Mouse (Mus musculus): ENCODE measurements around the gene Acad10. TPM values are rescaled to one million over a fixed set of nuclear protein-coding genes. Genes with fewer than 3 reads are reported as not detected.
"Not testable (repeated sequence)": the region's sequence is repeated elsewhere in the genome, so short reads cannot be mapped to it uniquely, and the experiment has no call there.

The Acad10 gene
- polyA plus RNA-seq (2015; fragmentation: Nextera tagmentation; extraction: Ambion mirVana), result 1.5 and 1.6 TPM in 2 replicates

GRCm38 (mm10) chr5:121660059-121660896, at the start of gene Acad10, which contains the start of gene Brap:
Gene Acad10, minus strand, starts transcription at chr5:121660514.
Gene Brap, plus strand, starts transcription at chr5:121660563.
- Histone ChIP-seq H3K27ac (replicated peaks) (peak within 1 kb of the TSS; percentile 61), H3K36me3 (peaks cover 16% of the 10 kb centered on the region), H3K4me1 (replicated peaks) (peaks cover 23% of the 10 kb centered on the region), H3K9ac (peak within 1 kb of the TSS; percentile 96), H3K9me3 (no peaks in the 10 kb centered on the region), H3K4me2 (peak within 1 kb of the TSS; percentile 69), H3K4me3 (peak within 1 kb of the TSS; percentile 98), H3K27me3 (no peaks in the 10 kb centered on the region)
- 2% methylated on average over 69 of the region's 85 CpGs for WGBS
- peak; percentile 92 for ATAC-seq (ENCODE audit: low FRiP score, low read depth)

GRCm38 (mm10) chr5:121704512-121705248, 44.4 kb upstream of the Acad10 start:
- H3K9ac ChIP-seq, result no peak overlapping the region
- 6% methylated on average over 16 of the region's 20 CpGs for WGBS

GRCm38 (mm10) chr5:121703341-121703740, 43.0 kb upstream of the Acad10 start:
- Histone ChIP-seq H3K27me3 (no peaks in the 10 kb centered on the region), H3K27ac (replicated peaks) (no peak overlapping the region), H3K4me3 (no peak overlapping the region), H3K9ac (no peak overlapping the region), H3K9me3 (no peaks in the 10 kb centered on the region), H3K4me2 (no peak overlapping the region), H3K4me1 (replicated peaks) (peaks cover 7% of the 10 kb centered on the region), H3K36me3 (no peaks in the 10 kb centered on the region)
- ATAC-seq (ENCODE audit: low FRiP score, low read depth), result no peak
- WGBS, result 63% methylated on average over 1 of the region's 1 CpGs

More at GRCm38 (mm10) chr5:121704512-121705248, 44.4 kb upstream of the Acad10 start:
- Histone ChIP-seq H3K27me3 (no peaks in the 10 kb centered on the region), H3K36me3 (no peaks in the 10 kb centered on the region), H3K27ac (replicated peaks) (no peak overlapping the region), H3K9me3 (no peaks in the 10 kb centered on the region), H3K4me2 (peak overlapping the region; percentile 54), H3K4me1 (replicated peaks) (peaks cover 7% of the 10 kb centered on the region), H3K4me3 (peak overlapping the region; percentile 19)
- ATAC-seq (ENCODE audit: low FRiP score, low read depth), result no peak

GRCm38 (mm10) chr5:121701111-121701769, 40.9 kb upstream of the Acad10 start:
- 66% methylated on average over 8 of the region's 8 CpGs for WGBS
- Histone ChIP-seq H3K9ac (no peak overlapping the region), H3K36me3 (no peaks in the 10 kb centered on the region), H3K9me3 (no peaks in the 10 kb centered on the region), H3K27ac (replicated peaks) (no peak overlapping the region), H3K4me1 (replicated peaks) (peaks cover 7% of the 10 kb centered on the region), H3K4me2 (no peak overlapping the region), H3K27me3 (no peaks in the 10 kb centered on the region), H3K4me3 (no peak overlapping the region)
- no peak for ATAC-seq (ENCODE audit: low FRiP score, low read depth)

- H3K36me3 ChIP-seq, result no peaks in the 10 kb centered on the region
- H3K27me3 ChIP-seq, result no peaks in the 10 kb centered on the region
- no peaks in the 10 kb centered on the region for H3K9me3 ChIP-seq
- ATAC-seq (ENCODE audit: low FRiP score, low read depth), result no peak
- no peak overlapping the region for H3K4me2 ChIP-seq
- no peak overlapping the region for H3K4me3 ChIP-seq
- no peak overlapping the region for H3K27ac ChIP-seq (replicated peaks)
- 40% methylated on average over 11 of the region's 11 CpGs for WGBS
- H3K4me1 ChIP-seq (replicated peaks), result peaks cover 7% of the 10 kb centered on the region
- H3K9ac ChIP-seq, result no peak overlapping the region
These were observed 40.2 kb upstream of the Acad10 start for GRCm38 (mm10) chr5:121700496-121700895.

GRCm38 (mm10) chr5:121699891-121700290, 39.6 kb upstream of the Acad10 start:
- no peak overlapping the region for H3K27ac ChIP-seq (replicated peaks)
- peaks cover 5% of the 10 kb centered on the region for H3K4me1 ChIP-seq (replicated peaks)
- no peak overlapping the region for H3K9ac ChIP-seq
- H3K4me2 ChIP-seq, result no peak overlapping the region
- no peaks in the 10 kb centered on the region for H3K9me3 ChIP-seq
- H3K4me3 ChIP-seq, result no peak overlapping the region
- WGBS, result 65% methylated on average over 5 of the region's 5 CpGs
- H3K36me3 ChIP-seq, result no peaks in the 10 kb centered on the region
- no peaks in the 10 kb centered on the region for H3K27me3 ChIP-seq
- no peak for ATAC-seq (ENCODE audit: low FRiP score, low read depth)

- no peaks in the 10 kb centered on the region for H3K4me1 ChIP-seq (replicated peaks)
- no peaks in the 10 kb centered on the region for H3K9me3 ChIP-seq
- no peak overlapping the region for H3K4me3 ChIP-seq
- no peaks in the 10 kb centered on the region for H3K36me3 ChIP-seq
- ATAC-seq (ENCODE audit: low FRiP score, low read depth), result no peak
- H3K9ac ChIP-seq, result no peak overlapping the region
- WGBS, result 47% methylated on average over 6 of the region's 6 CpGs
- no peak overlapping the region for H3K27ac ChIP-seq (replicated peaks)
- H3K27me3 ChIP-seq, result no peaks in the 10 kb centered on the region
- no peak overlapping the region for H3K4me2 ChIP-seq
These were observed 36.4 kb upstream of the Acad10 start for GRCm38 (mm10) chr5:121696761-121697160.

- H3K9me3 ChIP-seq, result no peaks in the 10 kb centered on the region
- 82% methylated on average over 4 of the region's 4 CpGs for WGBS
- no peak for ATAC-seq (ENCODE audit: low FRiP score, low read depth)
These were observed 32.6 kb upstream of the Acad10 start for GRCm38 (mm10) chr5:121692897-121693296.

GRCm38 (mm10) chr5:121691436-121691835, 31.1 kb upstream of the Acad10 start:
- H3K4me2 ChIP-seq; H3K4me1 ChIP-seq (replicated peaks); H3K27ac ChIP-seq (replicated peaks); ATAC-seq (ENCODE audit: low FRiP score, low read depth); H3K27me3 ChIP-seq; H3K4me3 ChIP-seq; H3K9ac ChIP-seq; H3K9me3 ChIP-seq: not testable (repeated sequence)
- H3K36me3 ChIP-seq, result peaks cover 13% of the 10 kb centered on the region; the same call in 1 of the 2 replicates
- 95% methylated on average over 7 of the region's 7 CpGs for WGBS

More at GRCm38 (mm10) chr5:121692897-121693296, 32.6 kb upstream of the Acad10 start:
- no peak overlapping the region for H3K9ac ChIP-seq
- no peak overlapping the region for H3K4me3 ChIP-seq
- no peaks in the 10 kb centered on the region for H3K36me3 ChIP-seq
- H3K27me3 ChIP-seq, result no peaks in the 10 kb centered on the region
- no peak overlapping the region for H3K27ac ChIP-seq (replicated peaks)
- H3K4me1 ChIP-seq (replicated peaks), result 0 out of 2 replicates have a peak, but pooled peaks cover 4% of the 10 kb centered on the region
- no peak overlapping the region for H3K4me2 ChIP-seq

- Histone ChIP-seq H3K27ac (replicated peaks) (0 out of 2 replicates have a peak overlapping the region, but pooled peaks have one; percentile 25), H3K4me3 (no peak overlapping the region), H3K4me2 (no peak overlapping the region), H3K27me3 (no peaks in the 10 kb centered on the region), H3K9me3 (no peaks in the 10 kb centered on the region), H3K36me3 (peaks cover 20% of the 10 kb centered on the region; the same call in 1 of the 2 replicates), H3K9ac (no peak overlapping the region), H3K4me1 (replicated peaks) (0 out of 2 replicates have a peak, but pooled peaks cover 4% of the 10 kb centered on the region)
- no peak for ATAC-seq (ENCODE audit: low FRiP score, low read depth)
- 75% methylated on average over 7 of the region's 7 CpGs for WGBS
These were observed 30.3 kb upstream of the Acad10 start for GRCm38 (mm10) chr5:121690482-121691211.
